Mouse (Mus musculus) limb, embryonic 11.5 days (tissue): ENCODE data around the gene Plod3. TPM values are rescaled to one million over a fixed set of nuclear protein-coding genes. Genes with fewer than 3 reads are reported as not detected.

Experiments used
- ATAC-seq: fragments of 200-750 bp; cut with Nextera tagmentation; 2 replicates; pipeline ENCODE4 v1.8.0; 2017; ENCODE audit warnings: low read depth; ENCODE audit not compliant: insufficient number of reproducible peaks, low FRiP score, low TSS enrichment
- DNase-seq: peaks from one replicate; pipeline ENCODE4 v3.0.0-alpha.2; 2015; ENCODE audit warnings: low spot score
- H3K27ac ChIP-seq: fragments of 300-500 bp; sonication (generic); replicated peaks from 2 replicates; pipeline ENCODE4 v1.5.1; 2014; ENCODE audit warnings: low read depth, mild to moderate bottlenecking, low read length
- H3K27me3 ChIP-seq: fragments of 300-500 bp; sonication (generic); 2 replicates; pipeline ENCODE4 v1.6.1; 2014; ENCODE audit warnings: mild to moderate bottlenecking, low read length, mixed read lengths; ENCODE audit not compliant: control insufficient read depth, insufficient read depth
- H3K36me3 ChIP-seq: fragments of 300-500 bp; sonication (generic); 2 replicates; pipeline ENCODE4 v1.6.1; 2014; ENCODE audit warnings: mild to moderate bottlenecking, low read length, moderate library complexity, mixed read lengths; ENCODE audit not compliant: control insufficient read depth, insufficient read depth
- H3K4me1 ChIP-seq: fragments of 300-500 bp; sonication (generic); 2 replicates; pipeline ENCODE4 v1.6.1; 2014; ENCODE audit warnings: low read length, mixed read lengths; ENCODE audit not compliant: control insufficient read depth, insufficient read depth
- H3K4me2 ChIP-seq: fragments of 300-500 bp; sonication (generic); 2 replicates; pipeline ENCODE4 v1.6.1; 2014; ENCODE audit warnings: low read depth, mild to moderate bottlenecking, moderate library complexity; ENCODE audit not compliant: severe bottlenecking
- H3K4me3 ChIP-seq: fragments of 300-500 bp; sonication (generic); 2 replicates; pipeline ENCODE4 v1.5.1; 2014; ENCODE audit warnings: low read depth, low read length
- H3K9ac ChIP-seq: fragments of 300-500 bp; sonication (generic); 2 replicates; pipeline ENCODE4 v1.6.1; 2014; ENCODE audit warnings: mild to moderate bottlenecking, low read length
- H3K9me3 ChIP-seq: fragments of 300-500 bp; sonication (generic); 2 replicates; pipeline ENCODE4 v1.6.1; 2016; ENCODE audit warnings: low read length; ENCODE audit not compliant: control insufficient read depth
- WGBS: fragments of 180-500 bp; shearing (Covaris S2); extraction: QIAGEN DNeasy Blood & Tissue Kit; methylation state at CpG from one replicate; pipeline ENCODE4 v1.1.7; 2014; 5-methylcytosine and 5-hydroxymethylcytosine counted together
- polyA plus RNA-seq: library from polyadenylated mRNA; unstranded; fragments of >200 nt; fragmentation: Nextera tagmentation; extraction: Ambion mirVana; gene quantifications from 2 replicates; pipeline ENCODE4 v1.2.1, GENCODE M21; 2014

Gene Plod3
- polyA plus RNA-seq, 1 experiment from 2014 or later, result 26.4 TPM

DNA sequence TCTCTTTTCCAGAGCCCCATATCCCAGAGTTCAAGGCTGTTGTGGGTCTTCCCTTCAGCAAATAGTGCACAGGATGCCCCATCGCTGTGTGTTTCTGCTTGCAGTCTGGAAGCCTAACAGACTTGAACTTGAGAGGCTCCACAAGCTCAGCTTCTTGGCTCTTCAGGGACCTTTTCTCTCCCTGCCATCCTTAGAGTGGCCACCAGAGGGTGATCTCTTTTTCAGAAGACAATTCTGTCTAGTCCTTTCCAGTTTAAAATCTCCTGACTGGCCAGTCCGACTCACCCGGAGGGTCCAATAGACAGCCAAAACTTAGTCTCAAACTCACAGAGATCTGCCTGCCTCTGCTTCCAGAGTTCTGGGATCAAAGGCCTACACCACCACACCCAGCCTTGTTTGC lies 23.2 kb downstream of the Plod3 start:
- Histone ChIP-seq H3K9ac (no peak overlapping the region), H3K27ac (no peak overlapping the region), H3K9me3 (no peaks in the 10 kb centered on the region), H3K4me1 (no peaks in the 10 kb centered on the region), H3K27me3 (no peaks in the 10 kb centered on the region), H3K36me3 (no peaks in the 10 kb centered on the region), H3K4me2 (no peak overlapping the region), H3K4me3 (no peak overlapping the region)
- WGBS, result 41% methylated on average over 3 of the region's 3 CpGs
- ATAC-seq (no peak), DNase-seq (peak; percentile 62)

DNA sequence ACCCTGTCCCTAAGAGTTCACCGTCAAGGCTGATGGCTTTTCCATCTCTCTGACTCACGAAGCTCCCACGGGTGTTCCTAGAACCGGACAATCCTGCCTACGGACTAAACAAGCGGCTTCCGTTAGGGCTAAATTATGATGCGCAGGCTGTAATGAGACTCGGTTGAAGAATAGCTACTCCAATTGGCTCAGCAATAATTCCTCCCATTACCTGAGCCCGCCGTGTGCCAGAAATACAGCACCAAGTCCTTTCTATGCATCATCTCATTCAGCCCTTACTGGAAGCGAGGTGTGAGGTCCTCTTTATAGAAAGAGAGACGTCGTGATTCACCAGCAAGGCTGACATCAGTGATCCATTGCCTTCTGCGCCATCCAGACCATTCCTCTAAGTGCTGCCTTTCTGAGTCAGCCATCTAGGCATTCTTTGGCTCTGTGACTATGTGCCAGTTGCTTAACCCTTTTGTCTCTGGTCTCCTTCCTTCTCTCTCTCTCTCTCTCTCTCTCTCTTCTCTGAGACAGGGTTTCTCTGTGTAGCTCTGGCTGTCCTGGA lies 25.7 kb downstream of the Plod3 start:
- Histone ChIP-seq H3K27ac (no peak overlapping the region), H3K27me3 (no peaks in the 10 kb centered on the region), H3K9me3 (no peaks in the 10 kb centered on the region), H3K36me3 (no peaks in the 10 kb centered on the region), H3K4me3 (no peak overlapping the region), H3K4me1 (no peaks in the 10 kb centered on the region), H3K9ac (no peak overlapping the region), H3K4me2 (no peak overlapping the region)
- ATAC-seq (no peak), DNase-seq (no peak)
- WGBS, result 78% methylated on average over 15 of the region's 15 CpGs

DNA sequence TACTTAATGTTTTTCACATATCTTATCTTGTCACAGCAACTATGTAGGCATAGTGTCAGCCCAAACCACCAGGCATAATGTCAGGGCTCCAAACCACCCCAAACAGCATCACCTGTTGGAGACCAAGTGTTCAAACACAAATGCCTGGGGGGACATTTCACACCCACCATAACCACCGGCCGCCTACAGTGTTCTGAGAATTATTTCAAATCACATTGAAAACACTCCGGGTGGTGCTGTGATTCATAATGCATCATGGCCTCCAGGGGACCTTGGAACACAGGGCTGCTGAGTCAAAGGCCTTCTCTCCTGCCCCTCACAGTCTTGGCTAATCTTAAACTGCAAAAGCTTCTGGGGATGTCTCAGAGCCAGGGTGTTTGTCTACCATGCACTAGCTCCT lies 29.1 kb downstream of the Plod3 start:
- no peak overlapping the region for H3K27ac ChIP-seq
- no peak for ATAC-seq
- no peaks in the 10 kb centered on the region for H3K27me3 ChIP-seq
- 91% methylated on average over 3 of the region's 3 CpGs for WGBS
- H3K9me3 ChIP-seq, result no peaks in the 10 kb centered on the region
- DNase-seq, result no peak
- no peak overlapping the region for H3K9ac ChIP-seq
- H3K4me2 ChIP-seq, result no peak overlapping the region
- no peaks in the 10 kb centered on the region for H3K4me1 ChIP-seq
- no peak overlapping the region for H3K4me3 ChIP-seq
- H3K36me3 ChIP-seq, result no peaks in the 10 kb centered on the region

DNA sequence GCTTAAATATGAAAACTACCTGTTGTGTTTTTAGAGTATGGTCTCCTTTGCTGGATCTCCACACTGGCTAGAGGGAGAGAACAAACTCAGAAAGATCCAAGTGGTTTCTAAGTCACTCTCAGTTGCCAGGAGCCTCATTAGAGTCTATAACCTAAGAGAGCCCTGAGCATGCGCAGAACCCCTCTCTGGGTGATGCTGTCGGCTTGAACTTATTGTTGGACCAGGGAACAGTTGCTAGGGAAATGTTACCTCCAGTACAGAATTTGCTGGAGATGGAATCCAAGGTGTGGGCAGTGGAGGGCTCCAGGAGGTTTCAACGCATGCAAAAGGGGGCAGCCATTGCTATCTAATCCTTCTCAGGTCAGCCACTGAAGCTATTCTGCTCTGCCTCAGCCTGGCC lies 37.5 kb downstream of the Plod3 start:
- Histone ChIP-seq H3K36me3 (no peaks in the 10 kb centered on the region), H3K9ac (no peak overlapping the region), H3K4me2 (no peak overlapping the region), H3K27ac (no peak overlapping the region), H3K27me3 (peaks cover 40% of the 10 kb centered on the region), H3K4me1 (no peaks in the 10 kb centered on the region; the same call in 1 of the 2 replicates), H3K4me3 (no peak overlapping the region), H3K9me3 (no peaks in the 10 kb centered on the region)
- ATAC-seq, result no peak
- DNase-seq, result no peak
- 55% methylated on average over 3 of the region's 3 CpGs for WGBS

DNA sequence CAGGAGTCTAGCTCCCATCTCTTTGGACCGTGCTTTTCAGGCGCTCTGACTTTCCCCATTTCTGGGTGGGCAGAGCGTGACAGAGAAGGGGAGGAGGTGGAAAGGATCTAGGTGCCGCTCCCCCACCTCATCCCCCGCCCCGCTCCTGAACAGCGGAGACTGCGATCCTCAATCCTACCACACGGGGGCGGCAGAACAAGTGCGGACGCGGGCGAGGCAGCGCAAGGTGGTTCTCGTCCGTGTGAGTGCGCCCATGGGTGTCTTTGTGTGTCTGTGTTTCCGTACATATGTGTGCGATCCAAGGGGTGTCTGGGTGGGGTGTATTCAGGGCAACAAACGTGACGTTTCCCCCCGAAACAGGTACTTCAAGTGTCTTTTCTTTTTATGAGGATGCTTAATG lies 38.3 kb downstream of the Plod3 start:
- WGBS, result 1% methylated on average over 23 of the region's 23 CpGs
- no peak overlapping the region for H3K4me2 ChIP-seq
- no peak overlapping the region for H3K4me3 ChIP-seq

DNA sequence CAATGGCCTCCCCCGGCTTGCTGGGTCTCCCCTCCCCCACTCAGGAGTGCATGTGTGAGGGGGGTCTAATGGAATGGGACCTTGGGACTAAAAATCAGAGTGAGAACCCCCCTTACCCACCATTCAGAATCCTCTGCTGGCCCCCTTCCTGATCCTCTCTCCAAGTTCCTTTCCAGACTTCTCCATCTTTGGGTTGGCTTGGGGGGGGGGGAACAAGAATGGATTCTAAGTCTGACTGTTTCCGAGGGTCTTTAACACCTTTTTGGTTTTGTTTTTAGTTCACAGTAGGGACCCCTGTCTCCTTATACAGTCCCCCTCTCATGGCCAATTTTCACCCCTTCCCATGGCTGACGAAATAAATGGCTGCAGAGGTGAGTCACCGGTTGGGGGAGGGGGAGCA lies 39.3 kb downstream of the Plod3 start, which contains the start of gene Vgf:
Vgf (plus strand) TSS at position 301 of the 400 bp plus-strand sequence.
- Histone ChIP-seq H3K4me2 (no peak within 1 kb of the TSS), H3K9ac (no peak within 1 kb of the TSS), H3K27me3 (peaks cover 57% of the 10 kb centered on the region), H3K4me3 (no peak within 1 kb of the TSS), H3K36me3 (no peaks in the 10 kb centered on the region), H3K9me3 (no peaks in the 10 kb centered on the region), H3K27ac (no peak within 1 kb of the TSS), H3K4me1 (peaks cover 4% of the 10 kb centered on the region)
- 28% methylated on average over 4 of the region's 4 CpGs for WGBS
- no peak for ATAC-seq
- no peak for DNase-seq

More for the DNA sequence above, 38.3 kb downstream of the Plod3 start:
- Histone ChIP-seq H3K36me3 (no peaks in the 10 kb centered on the region), H3K27ac (no peak overlapping the region), H3K9me3 (no peaks in the 10 kb centered on the region), H3K9ac (no peak overlapping the region), H3K4me1 (peaks cover 4% of the 10 kb centered on the region; the same call in 1 of the 2 replicates), H3K27me3 (peaks cover 48% of the 10 kb centered on the region)
- ATAC-seq (no peak), DNase-seq (peak; percentile 88)

DNA sequence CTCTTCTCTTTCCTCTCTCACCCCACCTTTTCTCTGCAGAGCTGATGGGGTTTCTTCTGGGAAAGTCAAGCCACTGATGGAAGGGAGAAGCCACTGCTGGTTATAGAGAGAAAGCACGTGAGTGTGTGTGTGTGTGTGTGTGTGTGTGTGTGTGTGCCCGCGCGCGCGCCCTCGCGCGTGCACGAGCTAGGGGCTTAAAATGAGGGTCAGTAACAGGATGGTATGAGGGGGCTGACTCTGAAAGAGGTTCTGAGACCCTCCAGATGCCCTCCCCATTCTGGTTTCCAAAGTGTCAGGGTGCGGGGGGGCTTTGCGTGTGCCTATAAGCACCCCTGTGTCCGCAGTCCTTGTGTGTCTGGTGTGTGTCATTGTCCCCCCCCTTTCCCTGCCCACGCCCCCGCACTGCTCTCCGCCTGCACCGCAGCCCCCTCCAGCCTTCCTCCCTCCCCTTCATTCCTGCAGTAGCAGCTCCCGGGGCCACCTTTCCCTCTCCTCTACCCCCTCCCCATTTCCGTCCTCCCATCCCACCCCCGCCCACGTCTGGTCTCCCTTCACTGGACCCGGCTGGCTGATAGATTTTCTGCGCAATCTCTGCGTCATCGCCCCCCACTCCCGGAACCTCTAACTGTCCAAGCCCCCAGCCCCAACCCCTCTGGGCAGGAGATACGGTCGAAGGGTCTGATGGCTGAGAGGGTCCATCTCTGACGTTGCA lies 41.9 kb downstream of the Plod3 start:
- H3K9ac ChIP-seq, result no peak overlapping the region
- no peaks in the 10 kb centered on the region for H3K9me3 ChIP-seq
- ATAC-seq (no peak), DNase-seq (no peak)
- H3K27me3 ChIP-seq, result peaks cover 70% of the 10 kb centered on the region
- H3K4me2 ChIP-seq, result peak overlapping the region; percentile 58; the same call in 1 of the 2 replicates
- H3K4me3 ChIP-seq, result no peak overlapping the region
- H3K36me3 ChIP-seq, result no peaks in the 10 kb centered on the region
- H3K4me1 ChIP-seq, result peaks cover 17% of the 10 kb centered on the region
- WGBS, result 5% methylated on average over 29 of the region's 29 CpGs
- no peak overlapping the region for H3K27ac ChIP-seq

DNA sequence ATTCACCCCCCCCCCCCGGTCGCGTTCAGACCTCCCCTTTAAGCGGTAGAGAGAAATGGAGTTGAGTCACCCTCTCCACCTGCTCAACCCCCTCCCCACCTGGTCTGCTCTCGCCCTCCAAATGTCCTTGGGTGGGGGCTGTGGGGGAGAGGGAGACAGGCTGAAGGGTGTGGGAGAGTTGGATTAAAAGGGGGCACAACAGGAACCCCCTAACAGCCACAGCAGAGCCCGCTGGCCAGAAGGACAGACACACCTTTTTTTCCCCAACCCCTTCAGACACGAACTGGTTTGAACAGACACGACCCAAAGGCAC lies 42.4 kb downstream of the Plod3 start:
- peak overlapping the region; percentile 58 for H3K4me2 ChIP-seq
- no peak for DNase-seq
- H3K27me3 ChIP-seq, result peaks cover 70% of the 10 kb centered on the region
- 3% methylated on average over 8 of the region's 8 CpGs for WGBS
- H3K36me3 ChIP-seq, result no peaks in the 10 kb centered on the region
- H3K9me3 ChIP-seq, result no peaks in the 10 kb centered on the region
- no peak overlapping the region for H3K27ac ChIP-seq
- peaks cover 17% of the 10 kb centered on the region for H3K4me1 ChIP-seq
- H3K4me3 ChIP-seq, result peak overlapping the region; percentile 29; the same call in 1 of the 2 replicates
- no peak overlapping the region for H3K9ac ChIP-seq
- no peak for ATAC-seq
